Mouse (Mus musculus) thymus, postnatal 10 days (tissue): ENCODE measurements around the gene Sfxn5.

Experiments used
- DNase-seq, 2 experiments: peaks; one replicate each; pipeline ENCODE4 v3.0.0; 2021; ENCODE audit warnings: low spot score in 2 of 2

The Sfxn5 gene

DNA sequence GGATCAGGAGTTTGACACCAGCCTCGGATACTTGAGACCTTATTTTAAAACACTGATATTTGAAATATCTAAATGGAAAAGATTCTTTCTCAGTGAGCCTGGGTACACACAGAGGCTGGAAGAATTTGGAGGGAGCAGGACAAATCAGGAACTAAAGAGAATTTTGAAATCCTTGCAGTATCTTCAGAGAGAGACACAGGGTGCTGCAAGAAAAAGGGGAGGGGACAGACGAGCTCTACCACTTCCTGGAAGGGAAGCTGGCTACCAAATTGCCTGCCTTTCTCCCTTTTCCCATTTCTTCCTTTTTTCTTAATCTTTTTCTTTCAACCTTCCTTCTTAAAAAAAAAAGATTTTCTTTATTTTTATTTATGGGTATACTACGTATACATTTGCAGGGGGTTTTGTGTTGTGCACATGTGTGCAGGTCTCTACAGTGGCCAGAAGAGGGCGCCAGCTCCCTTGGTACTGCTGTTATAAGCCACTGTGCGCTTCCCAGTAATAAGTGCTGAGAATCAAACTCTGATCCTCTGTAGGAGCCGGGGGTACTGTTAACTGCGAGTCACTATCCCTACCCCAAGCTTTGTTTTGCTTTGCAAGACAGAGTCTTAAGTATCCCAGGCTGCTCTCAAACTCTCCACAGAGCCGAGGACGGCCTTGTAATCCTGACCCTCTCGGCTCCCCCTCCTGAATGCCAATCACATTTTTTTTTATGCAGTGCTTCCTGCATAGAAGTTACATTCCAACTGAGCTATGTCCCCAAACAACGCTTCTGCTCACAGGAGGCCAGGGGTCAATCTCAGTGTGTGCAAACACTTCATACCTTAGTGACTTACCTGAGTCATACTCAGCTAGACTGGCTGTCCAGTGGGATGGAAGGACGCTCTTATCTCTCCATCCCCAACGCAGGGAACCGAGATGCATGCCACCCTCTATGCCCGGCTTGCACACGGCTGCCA lies 42.1 kb downstream of the Sfxn5 start:
- no peak for DNase-seq

DNA sequence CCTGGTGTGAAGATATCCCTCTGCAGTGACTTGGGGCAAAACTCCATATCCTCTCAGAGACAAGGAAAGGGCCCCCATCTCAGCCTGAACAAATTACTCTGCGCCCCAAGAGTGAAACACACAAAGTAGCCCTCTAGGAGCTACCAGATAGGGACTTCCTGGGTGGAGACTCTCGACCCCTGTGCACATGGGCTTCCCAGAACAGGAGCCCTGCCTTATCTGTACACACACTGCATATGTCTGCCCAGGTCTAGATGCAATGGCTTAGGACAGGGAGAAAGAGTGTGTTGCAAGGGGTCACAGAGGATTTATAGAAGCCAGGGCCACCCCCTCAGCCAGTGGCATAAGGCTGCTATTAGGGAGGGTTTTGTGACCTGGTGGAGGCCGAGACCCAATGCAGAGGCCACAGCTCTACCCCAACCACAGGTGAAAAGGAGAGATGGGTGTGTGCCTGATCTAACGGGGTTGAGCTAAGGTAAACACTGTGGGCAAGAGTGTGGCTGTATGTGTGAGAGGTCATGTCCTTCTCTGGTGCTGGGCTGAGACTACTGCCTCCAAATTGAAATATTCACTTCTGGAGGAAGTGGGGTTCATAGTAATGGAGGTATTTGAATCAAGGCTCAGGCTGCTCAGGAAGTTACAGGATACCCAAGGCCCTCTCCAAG lies 44.9 kb downstream of the Sfxn5 start:
- no peak for DNase-seq

DNA sequence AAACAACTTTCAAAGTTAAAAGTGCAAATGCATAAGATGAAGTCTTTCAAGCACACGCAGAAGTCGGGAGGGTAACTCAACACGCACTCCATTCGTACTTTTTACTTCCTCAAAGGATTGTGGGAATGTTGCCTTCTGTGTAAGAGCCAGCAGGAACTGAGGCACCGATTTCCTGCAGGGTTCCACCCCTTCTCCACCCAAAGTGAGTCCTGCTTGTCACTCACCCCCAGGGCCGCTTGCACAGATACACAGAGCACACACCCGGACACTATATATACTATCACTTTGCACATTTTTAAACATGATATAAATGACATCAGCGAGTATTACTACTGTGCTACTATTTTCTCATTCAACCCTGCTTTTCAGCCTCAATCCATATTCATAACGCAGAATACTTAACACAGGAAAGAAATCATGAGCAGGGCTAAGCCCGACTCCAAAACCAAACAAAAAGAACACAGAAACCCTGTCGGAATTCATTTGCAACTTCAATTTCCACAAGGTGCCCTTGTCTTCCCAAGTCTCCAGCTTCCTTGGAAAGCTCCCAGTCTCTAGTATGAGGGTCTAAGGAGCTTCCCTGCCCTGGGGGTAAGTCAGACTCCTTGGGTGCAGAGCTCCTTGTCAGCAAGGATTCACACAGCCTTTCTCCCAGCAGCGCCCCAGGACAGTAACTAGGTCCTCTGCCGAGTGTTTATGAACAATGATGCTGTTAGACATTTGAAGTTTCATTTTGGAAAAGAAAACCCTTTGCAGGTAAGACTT lies 46.8 kb downstream of the Sfxn5 start:
- DNase-seq, result no peak

DNA sequence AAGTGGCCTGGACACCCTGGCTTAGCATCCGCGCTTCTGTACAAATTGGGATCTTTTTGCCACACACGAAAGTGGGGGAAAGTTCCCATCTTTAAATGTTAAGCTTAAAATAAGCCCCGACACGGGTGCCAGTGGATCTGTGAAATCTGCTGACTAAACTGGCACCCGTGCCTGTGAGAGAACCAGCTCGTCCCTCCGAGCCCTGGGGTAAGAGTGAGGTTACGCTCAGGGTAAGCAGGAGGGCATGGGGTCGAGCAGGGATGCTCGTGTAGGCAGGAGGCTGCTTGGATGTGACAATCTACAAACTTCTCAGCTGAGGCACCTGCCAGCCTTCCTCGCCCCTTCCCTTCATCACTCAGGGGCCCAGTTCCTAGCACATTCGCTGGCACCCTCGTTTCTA lies 52.4 kb downstream of the Sfxn5 start:
- no peak for DNase-seq

DNA sequence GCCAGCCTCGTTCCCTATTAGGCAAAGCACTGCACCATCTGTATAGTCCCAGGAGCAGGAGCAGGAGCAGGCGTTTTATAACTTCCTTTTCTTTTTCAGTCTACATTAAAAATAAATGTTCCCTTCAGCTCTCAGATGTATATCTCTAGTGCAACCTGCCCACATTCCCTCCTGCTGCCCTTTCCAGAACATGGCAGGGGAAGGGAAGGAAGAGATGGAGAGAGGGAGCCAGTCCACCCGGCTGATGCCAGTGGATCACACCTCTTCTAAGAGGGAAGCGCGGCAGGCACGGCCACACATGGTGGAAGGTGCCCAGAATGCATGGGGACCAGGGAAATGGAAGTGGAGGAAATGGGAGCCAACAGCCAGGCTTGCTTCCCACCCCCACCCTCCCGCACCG lies 56.7 kb downstream of the Sfxn5 start:
- DNase-seq, result no peak

DNA sequence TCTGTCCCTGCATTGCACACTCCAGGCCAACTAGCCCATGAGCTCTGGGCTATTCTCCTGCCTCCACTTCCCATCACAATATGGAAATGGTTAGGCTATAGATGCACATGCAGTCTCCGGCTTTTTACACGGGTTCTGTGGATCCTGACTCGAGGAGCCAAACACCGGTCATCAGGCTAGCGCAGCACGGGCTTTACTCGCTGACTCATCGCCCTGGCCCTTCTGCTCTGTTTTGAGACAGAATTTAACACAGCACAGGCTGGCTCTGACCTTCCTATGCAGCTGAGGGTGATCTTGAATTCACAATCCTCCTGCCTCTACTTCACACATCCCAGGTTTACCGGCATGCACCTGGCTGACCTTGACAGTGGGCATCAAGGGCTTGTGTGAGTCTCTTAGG lies 60.8 kb downstream of the Sfxn5 start:
- no peak for DNase-seq

DNA sequence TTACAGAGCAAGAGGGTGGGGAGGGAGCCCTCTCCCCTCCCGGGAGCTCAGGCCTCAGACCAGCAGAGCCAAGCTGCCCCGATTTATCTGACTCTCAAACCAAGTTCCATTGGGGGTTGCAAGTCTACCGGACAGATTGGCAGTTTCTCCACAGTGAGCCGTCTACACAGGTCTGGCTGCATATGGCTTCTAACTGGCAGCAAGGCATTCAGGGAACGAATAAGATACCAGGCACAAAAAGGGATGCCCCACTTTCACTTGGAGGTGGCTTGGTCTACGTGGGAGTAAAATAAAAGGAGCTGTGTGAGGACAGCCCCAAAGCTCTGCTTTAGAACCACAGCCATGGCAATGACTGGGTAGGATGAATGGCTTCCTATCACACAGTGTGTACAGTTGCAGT lies 67.2 kb downstream of the Sfxn5 start:
- DNase-seq, result no peak

DNA sequence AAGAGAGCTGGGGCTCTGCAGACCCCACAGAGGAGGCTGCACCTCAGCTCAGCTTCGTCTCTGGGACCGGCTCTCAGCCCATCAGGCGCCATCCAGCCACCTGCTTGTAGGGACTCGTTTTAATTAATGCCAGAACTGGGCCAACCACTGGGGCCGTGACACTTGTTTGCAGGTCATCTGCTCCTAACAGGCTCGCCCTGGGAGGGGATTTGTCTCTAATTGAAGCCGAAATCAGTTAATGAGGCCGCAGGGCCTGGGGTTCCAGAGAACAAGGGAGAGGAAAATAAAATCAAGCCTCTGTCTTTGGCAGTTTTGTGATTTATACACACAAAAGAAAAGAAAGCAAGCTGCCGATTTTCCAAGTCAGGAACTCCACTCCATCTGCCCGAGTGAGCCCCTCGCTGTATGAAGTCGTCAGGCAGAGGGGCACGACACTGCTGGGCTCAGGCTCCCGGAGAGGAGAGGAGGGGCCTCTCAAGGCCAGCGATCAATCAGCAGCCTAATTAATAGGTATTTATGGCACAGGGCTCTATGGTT lies 68.2 kb downstream of the Sfxn5 start:
- DNase-seq, result no peak

DNA sequence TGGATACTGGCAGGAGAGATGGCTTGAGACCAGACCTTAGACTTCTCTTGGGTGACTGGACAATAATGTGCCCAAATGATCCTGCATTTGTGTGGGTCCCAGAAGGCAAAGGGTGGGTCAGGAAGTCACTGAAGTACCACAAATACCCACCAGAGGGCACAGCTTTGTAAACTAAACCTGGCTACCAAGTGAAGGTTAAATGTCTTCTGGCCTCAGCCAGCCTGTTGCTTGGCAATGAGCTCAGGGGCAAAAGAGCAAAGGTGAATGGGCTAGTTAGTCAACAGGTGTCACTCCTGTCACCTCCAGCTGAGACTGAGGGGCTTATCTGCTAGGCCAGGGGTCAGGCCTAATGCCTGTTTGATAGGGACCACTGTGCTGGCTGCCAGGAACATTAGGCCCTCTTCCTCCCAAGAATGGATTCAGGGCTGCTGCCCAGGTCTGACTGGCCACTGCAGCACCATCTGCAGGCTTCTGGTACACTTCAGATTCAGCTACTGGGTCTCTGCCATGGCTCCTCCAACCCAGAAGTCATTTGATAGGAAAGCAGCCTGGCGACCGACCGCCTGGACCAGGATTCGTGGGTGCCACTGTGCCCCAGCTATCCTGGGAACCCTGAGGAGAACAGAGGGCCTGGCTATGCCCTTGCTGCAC lies 70.2 kb downstream of the Sfxn5 start:
- DNase-seq, result peak in 1 of 2 experiments; percentile 43

DNA sequence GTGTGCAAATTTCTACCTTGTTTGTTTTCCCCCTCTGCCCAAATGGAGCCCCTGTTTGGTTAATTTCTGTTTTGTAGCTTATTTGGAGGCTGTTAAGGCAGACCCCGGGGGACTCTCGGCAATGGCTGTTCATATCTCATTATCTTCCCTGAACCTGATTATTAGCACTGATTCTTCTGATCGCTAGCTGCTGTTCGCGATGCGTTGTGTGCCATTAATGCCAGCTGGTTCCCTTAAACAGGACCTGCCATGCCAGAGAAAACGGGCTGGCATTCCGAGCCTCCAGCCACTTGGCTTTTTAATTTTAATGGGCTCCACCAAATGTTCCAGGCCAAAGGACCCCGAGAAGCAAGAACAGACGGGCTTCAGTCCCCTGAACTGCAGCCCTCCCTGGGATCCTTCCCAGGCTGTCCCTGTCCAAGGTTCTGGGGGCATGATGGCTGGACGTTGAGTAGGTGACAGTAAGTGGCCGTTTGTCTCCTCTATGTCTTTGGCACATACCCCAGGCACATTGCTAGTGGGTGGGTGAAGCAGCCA lies 74.1 kb downstream of the Sfxn5 start:
- no peak for DNase-seq

DNA sequence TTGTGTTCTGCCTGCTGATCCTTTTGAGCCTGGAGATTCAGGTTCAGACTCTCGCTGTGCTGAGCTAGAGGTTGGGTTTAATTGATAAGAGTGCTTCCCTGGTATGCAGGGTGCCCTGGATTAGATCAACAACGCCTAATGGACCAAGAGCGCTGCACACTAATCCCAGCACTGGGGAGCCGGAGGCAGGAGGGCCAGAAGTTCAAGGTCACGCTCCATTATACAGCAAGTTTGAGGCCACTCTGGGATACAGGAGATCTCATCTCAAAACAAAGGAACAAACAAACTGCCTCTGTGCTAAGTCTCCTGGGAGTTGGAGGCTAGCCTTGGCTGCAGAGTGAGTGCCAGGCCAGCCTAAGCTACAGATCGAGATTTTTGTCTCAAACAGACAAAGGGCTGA lies 77.6 kb downstream of the Sfxn5 start:
- DNase-seq, result no peak

DNA sequence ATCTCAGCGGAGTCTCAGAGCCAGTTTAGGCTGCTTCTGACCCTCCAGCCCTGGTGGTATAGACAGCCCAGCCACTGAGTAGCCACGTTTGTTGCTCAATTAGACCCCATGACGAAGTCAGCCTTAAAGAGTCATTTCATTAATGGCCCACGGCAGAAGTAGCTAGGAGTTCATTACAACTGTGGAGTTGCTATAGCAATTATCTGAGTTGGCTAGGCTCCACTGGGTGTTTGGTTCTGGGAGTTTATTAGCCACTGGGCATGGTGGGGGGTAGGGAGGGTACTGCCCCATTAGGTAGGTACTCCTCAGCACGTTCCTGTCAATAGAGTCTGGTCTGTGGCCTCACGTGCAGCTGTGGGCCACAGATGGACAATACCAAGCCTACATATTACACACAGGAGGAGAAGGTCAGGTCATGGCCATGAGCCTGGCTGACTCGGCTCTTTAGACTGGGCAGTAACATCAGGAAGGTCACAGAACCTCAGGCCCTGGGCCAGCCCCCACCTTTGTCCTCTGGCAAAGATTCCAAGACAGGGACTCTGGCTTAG lies 79.2 kb downstream of the Sfxn5 start:
- DNase-seq, result no peak

DNA sequence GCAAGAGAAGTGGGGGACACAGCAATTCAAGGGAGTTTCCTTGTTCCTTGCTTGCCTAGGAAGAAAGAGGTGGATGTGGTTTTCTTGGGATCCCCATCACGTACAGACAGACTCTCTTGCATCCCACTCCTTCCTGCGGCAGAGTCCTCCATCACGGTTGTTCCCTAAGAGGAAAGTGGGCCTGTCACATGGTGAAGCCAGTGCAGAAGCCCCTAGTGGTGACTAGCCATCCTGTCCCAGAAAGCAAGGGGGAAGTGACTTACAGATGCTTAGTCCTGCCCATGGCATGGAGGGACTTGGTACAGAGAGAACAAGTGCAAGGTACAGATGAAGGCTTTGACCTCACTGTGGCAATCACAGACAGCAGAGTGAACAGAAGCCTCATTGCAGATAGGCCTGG lies 79.9 kb downstream of the Sfxn5 start:
- no peak for DNase-seq

DNA sequence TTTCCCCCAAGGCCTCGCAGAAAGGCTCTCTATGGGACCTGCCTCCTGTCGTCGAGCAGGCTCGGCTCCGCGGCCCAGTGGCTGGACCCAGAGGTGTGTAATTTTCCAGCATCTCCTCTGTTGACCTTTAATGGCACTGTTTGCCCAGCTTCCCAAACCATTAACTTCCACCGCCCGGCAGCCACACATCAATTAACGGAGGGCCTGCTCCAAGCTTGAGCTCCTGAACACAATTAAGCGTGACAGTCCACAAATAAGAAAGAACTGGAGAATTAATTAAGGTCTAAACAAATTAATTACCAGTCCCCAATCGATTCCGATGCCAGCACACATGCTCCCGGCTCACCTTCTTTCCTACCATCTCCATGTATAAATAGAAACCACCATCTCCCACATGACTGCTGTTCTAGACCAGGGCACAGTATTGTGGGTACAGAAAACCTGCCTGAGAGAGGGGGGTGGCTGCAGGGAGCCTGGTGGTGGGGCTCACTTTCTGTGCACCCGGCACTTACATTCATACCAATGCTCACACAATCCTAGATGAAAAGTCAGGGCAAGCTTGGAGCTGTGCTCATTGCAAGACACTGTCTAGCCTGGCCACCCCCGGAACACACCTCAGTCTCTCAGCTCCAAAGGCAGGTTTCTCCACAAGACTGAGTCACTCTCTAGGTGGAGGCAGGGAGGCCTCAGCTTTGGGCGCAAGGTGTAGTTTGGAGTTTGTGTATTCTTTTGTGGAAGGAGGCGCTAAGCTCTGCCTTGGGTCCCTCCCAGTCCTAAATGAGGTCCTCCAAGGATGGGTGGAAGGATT lies 80.8 kb downstream of the Sfxn5 start:
- DNase-seq, result no peak

DNA sequence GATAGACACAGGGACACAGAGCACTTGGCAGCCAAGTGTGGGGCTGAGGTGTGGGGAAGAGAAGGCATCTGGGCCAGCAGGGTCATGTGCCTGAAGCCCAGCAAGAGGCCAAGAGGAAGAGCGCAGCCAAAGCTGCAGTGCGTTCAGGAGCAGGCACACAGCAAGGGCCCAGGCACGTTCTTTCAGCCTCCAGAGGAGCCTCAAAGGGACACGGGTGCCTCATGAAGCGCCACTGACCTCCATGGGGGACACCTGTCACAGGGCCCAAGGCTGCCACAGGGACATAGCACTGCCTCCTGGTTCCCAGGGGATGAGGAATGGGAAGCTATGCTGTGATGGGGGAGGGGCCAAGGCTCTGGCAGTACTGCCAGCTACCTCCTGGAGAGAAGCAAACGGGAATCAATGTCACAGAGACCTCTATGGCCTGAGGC lies 82.4 kb downstream of the Sfxn5 start:
- DNase-seq, result no peak

DNA sequence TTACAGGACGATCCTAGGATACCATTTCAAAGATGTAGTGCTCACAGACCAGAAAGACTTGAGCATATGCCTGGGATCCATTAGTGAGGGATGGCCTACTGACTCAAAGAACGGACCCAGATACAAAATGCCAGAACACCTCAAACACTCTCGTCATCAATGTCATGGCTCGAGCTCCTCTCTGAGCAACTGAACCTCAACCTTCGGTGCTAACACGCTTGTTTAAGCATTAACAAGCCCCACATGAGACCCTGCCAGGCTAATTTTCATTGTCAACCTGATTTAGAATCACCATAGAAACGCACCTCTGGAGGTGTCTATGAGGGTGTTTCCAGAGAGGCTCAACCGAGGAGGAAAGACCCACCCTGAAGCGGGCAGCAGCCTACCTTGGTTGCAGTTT lies 83.4 kb downstream of the Sfxn5 start:
- DNase-seq, result no peak

DNA sequence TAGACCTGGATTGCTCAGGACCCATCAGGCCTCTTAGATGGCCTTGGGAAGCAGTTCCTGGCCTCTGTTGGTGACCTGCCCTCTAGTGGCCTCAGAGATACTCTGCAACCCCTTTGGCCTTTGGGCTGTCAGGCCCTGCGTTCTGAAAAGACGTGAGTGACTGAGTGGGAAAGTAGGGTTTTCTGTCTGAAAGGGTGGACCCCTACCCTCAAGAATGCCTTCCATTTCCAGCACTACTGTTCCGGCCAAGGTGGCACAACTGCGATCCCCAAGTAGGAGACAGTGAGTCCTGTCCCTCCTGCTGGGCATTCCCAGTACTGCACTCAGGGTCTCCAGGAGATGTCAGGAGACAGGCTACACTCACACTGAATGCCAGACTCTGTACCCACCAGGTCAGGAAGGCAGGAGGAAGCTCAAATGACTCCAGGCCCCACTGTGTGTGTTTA lies 94.2 kb downstream of the Sfxn5 start:
- DNase-seq, result peak; percentile 27 to 62

DNA sequence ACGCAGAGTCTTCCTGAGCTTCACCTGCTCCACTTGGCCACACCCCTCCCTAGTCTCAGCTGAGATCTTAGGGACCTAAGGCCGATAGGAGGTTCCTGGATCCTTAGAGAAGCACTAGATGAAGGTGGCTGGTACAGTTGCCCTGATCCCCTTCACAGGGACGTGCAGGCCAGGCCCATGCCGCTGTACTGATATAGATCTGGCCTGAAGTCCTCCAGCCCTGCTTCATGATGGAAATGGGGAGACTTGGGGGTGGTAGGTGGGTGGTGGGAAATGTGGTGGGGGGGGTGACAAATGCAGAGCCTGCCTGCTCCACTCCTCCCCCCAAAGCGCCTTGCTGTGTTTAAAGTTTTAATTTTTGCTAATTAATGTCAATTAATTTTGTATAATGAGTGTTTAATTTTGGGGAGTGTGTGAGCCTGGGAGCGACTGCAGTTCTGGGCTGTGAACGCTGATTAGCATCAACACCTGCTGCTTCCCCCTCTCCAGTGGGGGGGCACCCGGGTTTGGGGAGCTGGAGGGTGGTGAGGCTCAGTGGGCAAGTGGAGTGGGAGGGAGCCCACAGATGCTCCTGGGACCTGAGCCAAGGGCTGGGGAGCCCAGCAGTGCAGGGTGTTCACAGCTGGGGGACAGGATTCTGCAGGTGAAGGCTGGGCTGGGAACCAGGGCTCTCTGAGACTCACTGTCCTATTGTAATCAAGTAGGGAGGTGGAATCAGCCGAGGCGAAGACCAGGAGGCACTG lies 95.5 kb downstream of the Sfxn5 start:
- peak; percentile 5 to 11 for DNase-seq

DNA sequence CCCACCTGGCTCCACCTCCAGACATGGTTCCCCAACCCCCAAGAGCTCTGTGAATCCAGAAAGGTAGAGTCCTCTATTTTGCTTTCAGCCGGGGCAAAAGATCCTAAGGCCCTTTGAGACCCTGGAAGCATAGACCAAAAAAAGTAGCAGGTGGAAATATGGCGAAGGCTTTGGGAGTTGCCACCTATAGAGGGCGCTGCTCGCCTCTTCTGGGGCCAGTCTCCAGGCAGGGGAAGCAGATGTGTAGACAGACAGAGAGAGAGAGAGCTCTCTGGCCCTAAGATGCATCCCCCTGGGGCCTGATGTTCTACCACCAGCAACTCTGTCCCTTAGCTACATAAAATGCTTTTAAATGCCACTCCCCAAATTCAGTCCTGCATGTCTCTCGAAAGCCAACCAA lies 96.2 kb downstream of the Sfxn5 start:
- peak in 1 of 2 experiments; percentile 39 for DNase-seq
